Mouse (Mus musculus) CD4-positive naive resting alpha-beta T cell, adult 57 days (primary cell): ENCODE data around the gene Gm6880. TPM values are rescaled to one million over a fixed set of nuclear protein-coding genes. Genes with fewer than 3 reads are reported as not detected.

ENCODE experiments used
- total RNA-seq: library from RNA; stranded (reverse); gene quantifications from one replicate; pipeline ENCODE4 v1.2.4, GENCODE M21; 2023

Gm6880 gene
- not detected for total RNA-seq

DNA sequence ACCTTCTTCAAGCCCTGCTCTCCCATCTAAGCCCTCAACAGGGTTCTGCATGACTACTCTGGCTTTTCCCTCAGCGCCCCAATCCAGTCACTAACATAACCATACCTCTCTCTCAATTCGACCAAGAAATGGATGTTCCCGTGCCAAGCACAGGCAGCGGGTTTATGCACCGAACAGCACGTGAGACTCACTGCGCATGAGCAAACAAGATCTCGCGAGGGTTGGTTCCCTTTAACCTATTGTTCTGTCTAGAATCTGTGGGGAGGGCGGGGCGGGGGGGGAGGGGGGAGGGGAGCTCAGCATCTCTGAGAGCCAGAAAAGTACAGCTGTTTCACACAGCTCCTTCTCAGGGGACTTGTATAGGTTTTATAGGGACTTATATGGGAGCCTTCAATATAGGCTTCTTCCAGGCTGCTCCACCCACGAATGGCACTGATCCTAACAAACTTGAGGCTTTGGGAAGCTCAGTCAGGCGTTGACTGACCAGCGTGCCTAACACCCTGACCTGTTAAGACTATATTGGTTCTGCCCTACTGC lies at the start of gene Gm6880:
TSS of gene Gm6880 (minus strand) at position 51 of the 537 bp plus-strand sequence.

Other genes starting within 250 kb of the Gm6880 start
- 780 TPM for gene Flna, start 231.6 kb downstream of the Gm6880 start, total RNA-seq
- 71.4 TPM for gene Emd, start 226.7 kb downstream of the Gm6880 start, total RNA-seq
- gene Rpl10, start 210.6 kb downstream of the Gm6880 start, total RNA-seq = 621 TPM
- 70.3 TPM for gene Taz, start 199.5 kb downstream of the Gm6880 start, total RNA-seq
- 13.3 TPM for gene Dnase1l1, start 199.1 kb downstream of the Gm6880 start, total RNA-seq
- gene Atp6ap1, start 184.3 kb downstream of the Gm6880 start, total RNA-seq = 98.5 TPM
- gene Gdi1, start 176.4 kb downstream of the Gm6880 start, total RNA-seq = 250 TPM
- 70.9 TPM for gene Fam50a, start 168.4 kb downstream of the Gm6880 start, total RNA-seq
- 15.7 TPM for gene Plxna3, start 152.3 kb downstream of the Gm6880 start, total RNA-seq
- gene Lage3, start 127.8 kb downstream of the Gm6880 start, total RNA-seq = 20.2 TPM
- 25.3 TPM for gene Ubl4a, start 108.2 kb downstream of the Gm6880 start, total RNA-seq
- 15.4 TPM for gene Slc10a3, start 108.0 kb downstream of the Gm6880 start, total RNA-seq
- 17.3 TPM for gene Fam3a, start 88.1 kb downstream of the Gm6880 start, total RNA-seq
- 57.8 TPM for gene Ikbkg, start 88.1 kb downstream of the Gm6880 start, total RNA-seq
- gene G6pdx, start 52.2 kb downstream of the Gm6880 start, total RNA-seq = 32.0 TPM
- not detected for gene Olfr1326-ps1, start 93.5 kb upstream of the Gm6880 start, total RNA-seq
- gene Olfr1325, start 111.3 kb upstream of the Gm6880 start, total RNA-seq = not detected
- gene Gm5640, start 164.2 kb upstream of the Gm6880 start, total RNA-seq = not detected